Mouse (Mus musculus) left cerebral cortex, adult 11 months (tissue): ENCODE data around the gene Rcc1.

Experiments
- DNase-seq: peaks from one replicate; pipeline ENCODE4 v3.0.0; 2022; ENCODE audit warnings: low spot score

Gene Rcc1

GRCm38 (mm10) chr4:132355403-132355802 is 2.0 kb upstream of the Rcc1 start:
- no peak for DNase-seq

GRCm38 (mm10) chr4:132354571-132354970 is 1.2 kb upstream of the Rcc1 start:
- DNase-seq: no peak

DNA sequence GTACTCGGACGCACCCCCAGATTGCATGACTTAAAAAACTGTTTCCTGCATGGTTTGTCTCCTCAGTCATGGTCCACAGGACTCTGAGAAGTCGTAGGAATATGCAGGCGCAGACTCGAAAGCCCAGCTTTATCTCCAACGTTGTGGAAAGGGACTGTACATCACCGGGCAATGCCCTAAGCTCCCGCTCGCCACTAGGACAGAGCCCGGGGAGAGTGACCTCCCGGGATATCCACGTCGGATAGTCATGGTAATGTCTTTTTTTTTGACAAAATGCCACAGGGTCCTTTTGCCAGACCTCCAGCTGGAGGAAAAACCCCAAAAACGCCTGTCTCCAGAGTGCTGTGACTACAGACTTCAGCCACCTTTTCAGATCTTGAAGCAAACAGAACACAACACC is 666 bp downstream of the Rcc1 start:
- no peak for DNase-seq

GRCm38 (mm10) chr4:132351401-132351800 is 2.0 kb downstream of the Rcc1 start:
- DNase-seq: no peak

DNA sequence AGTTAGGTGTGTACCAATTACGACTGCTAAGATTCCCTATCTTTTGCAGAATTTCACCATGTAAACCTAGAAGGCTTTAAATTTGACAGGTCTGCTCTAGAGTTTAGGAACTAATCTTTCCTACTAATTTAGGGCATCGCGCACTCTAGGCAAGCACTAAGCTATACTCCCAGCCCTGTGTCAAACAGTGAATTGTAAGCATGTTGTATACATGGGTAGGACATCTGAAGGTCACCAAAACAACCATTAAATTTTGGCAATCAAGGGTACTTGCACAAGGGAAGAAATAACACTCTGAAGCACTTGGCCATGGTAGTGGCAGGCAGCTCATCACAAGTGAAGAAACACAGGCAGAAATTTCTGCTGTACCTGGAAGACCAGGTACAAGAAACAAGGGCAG is 2.6 kb downstream of the Rcc1 start:
- no peak for DNase-seq

DNA sequence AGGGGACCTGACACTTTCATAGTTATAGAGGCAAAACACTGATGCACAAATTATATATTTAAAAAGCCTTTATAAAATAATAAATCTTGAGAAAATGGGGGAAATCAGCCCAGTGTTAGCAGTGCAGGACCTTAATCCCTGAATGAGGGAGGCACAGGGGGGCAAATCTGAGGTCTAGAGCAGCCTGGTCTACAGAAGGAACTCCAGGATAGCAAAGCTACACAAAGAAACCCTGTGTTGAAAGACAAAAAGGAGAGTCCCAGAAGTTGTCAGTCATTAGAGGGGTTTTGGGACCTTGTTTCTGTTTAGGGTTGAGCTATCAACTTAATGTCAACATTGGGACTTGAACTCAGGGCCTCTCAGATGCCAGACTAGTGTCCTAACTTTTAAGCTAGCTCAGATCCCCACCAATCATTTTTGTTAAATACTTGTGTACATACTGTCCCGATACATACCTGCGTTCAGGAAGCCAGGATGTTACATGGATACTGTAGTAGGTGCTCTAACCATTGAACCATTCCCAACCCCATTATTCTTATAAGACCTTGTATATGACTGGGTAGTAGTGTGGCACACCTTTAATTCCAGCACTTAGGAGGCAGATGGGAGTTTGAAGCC is 3.2 kb downstream of the Rcc1 start:
- DNase-seq: no peak

GRCm38 (mm10) chr4:132349495-132350122 is 3.8 kb downstream of the Rcc1 start:
- no peak for DNase-seq

DNA sequence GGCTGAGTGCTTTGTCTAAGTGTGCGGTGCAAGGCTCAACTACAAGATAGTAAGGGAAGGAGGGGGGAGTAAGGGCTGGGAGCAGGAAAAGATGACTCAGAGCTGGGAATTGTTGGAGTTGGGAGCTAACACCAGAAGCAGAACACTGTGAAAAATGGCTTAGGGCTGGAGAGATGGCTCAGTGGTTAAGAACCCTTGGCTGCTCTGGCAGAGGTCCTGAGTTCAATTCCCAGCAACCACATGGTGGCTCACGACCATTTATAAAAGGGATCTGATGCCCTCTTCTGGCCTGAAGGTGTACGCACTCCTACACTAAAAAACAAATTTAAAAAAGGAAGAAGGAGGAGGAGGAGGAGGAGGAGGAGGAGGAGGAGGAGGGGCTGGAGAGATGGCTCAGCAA is 6.7 kb downstream of the Rcc1 start:
- no peak for DNase-seq

- no peak for DNase-seq
Observed at GRCm38 (mm10) chr4:132346261-132346660, 7.1 kb downstream of the Rcc1 start.

- no peak for DNase-seq
Observed at GRCm38 (mm10) chr4:132345843-132346212, 7.6 kb downstream of the Rcc1 start.

DNA sequence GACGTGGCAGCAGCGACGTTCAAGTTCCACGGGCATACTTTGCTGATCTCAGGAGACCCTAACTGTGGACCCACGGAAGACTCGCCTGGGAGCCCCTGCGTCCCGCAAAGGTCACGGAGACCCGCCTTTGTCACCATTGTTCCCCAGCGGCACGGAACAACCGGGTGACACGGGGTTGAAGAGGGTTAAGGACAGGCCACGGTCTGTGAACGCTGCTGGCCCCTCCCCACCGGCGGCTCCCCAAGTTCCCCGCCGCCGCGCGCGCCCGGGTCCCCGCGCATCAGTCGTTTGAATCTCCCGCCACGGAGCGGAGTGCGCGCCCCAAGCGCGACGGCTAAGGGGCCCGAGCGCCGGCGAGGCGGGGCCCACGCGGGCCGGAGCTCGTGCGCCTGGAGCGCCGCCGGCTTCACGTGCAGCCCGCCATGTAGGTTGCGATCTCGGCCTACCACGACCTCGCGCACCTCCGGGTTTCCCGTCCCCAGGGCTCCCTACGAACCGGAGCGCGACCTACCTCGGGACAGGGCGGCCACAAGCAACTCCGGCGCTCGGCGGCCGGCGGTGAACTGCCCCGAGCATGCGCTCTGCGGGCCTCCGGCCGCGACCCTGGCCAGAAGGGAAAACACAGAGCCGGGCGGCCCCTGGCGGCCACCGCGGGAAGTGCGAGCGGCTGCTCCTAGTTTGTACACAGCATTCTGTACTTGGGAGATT is 8.1 kb downstream of the Rcc1 start:
- peak; percentile 87 for DNase-seq

- no peak for DNase-seq
Observed at GRCm38 (mm10) chr4:132344403-132345134, 8.8 kb downstream of the Rcc1 start.

DNA sequence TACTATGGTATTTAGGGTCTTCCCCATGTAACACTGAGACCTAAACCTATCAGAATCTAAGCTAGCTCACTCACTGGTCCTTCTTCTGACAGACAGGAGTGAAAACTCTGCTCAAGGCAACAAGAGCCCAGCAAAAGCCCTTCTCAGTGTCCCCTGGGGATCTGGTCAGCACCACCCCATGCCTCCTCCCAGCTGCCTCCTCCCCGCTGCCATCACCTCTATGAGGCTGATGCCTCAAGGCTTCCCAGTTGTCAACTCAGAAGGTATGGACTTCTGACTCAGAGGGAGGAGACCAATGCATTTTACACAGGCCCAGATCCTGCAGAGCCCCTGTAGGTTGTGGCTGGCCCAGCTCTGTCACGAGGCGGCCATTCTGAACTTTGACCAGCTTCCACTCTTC is 12.0 kb downstream of the Rcc1 start:
- DNase-seq: no peak

DNA sequence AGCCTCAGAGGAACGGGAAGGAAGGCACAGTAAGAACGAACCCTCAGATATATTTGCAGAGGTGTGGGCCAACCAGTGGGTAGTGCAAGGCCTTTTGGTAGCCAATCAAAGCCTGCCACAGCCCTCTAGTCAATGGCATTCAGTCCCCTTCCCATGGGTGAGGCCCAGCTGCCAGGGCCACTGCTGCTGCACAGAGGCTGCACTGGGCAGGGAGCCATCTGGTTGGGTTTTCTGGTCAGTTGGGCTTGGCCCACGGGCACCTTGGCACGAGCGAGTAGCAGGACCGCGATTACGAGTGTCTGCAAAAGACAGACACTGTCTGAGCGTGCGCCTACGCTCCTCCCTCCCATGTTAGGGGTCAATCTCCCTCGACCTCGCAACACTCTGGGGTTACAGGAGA is 14.5 kb downstream of the Rcc1 start:
- no peak for DNase-seq

DNA sequence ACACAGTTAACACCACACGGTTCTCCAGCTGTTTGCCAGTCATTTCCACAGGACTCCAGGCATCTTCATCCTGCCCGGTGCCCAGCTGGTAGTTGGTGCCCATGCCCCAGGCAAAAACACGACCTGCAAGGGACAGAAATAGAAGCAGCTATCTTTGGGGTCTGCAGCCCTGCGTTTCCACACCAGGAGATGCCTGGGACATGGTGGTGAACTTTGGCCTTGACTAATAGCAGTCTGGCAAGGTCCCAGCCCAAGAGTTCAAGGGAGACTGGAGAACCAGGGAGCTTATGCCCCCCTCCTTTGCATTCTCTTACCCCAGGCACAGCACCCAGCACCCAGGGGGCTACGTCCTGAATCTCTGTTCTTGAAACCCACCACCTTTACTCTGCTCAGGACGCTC is 20.5 kb downstream of the Rcc1 start:
- no peak for DNase-seq

GRCm38 (mm10) chr4:132331960-132332359 is 21.4 kb downstream of the Rcc1 start:
- no peak for DNase-seq

GRCm38 (mm10) chr4:132329835-132330354 is 23.5 kb downstream of the Rcc1 start:
- no peak for DNase-seq

DNA sequence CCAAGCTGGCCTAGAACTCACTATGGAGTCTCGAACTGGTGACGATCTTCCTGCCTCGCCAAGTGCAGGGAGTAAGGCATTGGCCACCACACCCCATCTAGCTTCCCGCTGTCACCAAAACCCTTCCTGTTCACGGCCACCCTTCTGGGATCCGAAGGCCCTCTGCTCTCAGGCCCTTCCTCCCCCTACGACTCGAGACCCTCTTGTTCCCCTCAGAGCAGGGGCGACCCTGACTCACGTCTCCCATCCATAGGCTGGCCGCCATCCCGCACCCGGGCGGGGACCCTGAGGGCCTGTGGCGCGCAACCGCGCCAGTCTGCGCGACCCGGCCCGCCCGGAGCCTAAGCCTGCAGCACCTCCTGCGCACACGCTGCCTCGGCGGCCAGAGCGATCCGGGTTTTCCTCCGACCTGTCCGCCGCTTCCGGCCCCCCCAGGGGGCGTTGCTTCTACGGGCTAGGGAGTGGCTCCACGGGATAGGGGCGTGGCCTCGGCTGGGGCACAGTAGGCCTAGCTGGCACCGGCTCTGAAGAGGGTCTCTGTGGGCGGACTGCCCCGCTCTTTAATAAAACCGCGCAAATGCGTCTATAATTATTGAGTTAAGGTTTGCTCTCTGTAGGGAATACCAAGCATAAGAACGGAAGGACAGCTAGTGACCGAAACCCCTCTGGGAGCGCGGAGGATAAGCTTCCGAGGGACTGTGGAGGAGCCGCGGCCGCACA is 24.1 kb downstream of the Rcc1 start, which contains the start of gene Trnau1ap:
Gene Trnau1ap, minus strand, starts transcription at position 424 of the 720 bp plus-strand sequence.
- DNase-seq: peak; percentile 69

GRCm38 (mm10) chr4:132328391-132328982 is 24.9 kb downstream of the Rcc1 start:
- no peak for DNase-seq

DNA sequence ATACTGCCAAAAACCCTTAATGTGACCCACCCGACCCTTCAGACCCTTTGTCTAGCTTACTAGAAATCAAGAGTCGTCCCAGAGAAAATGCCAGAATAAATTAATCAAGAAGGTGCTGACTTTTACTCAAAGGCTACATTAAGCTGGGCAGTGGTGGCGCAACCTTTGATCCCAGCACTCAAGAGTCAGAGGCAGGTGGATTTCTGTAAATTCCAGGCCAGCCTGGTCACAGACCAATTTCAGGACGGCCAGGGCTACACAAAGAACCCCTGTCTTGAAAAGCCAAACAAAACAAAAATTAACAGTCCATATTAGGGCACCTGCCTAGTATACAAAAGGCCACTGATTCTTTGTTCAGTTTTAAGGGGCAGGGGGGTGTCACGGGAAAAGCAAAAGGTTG is 26.9 kb downstream of the Rcc1 start:
- DNase-seq: no peak

GRCm38 (mm10) chr4:132315711-132316110 is 37.7 kb downstream of the Rcc1 start:
- no peak for DNase-seq
